Mouse (Mus musculus): ENCODE measurements around the gene Csf2ra.
A peak's percentile ranks its signal among the peaks of the same experiment; 100 is the strongest.
"Not testable (repeated sequence)": the region's sequence is repeated elsewhere in the genome, so short reads cannot be mapped to it uniquely, and the experiment has no call there.

Gene Csf2ra

DNA sequence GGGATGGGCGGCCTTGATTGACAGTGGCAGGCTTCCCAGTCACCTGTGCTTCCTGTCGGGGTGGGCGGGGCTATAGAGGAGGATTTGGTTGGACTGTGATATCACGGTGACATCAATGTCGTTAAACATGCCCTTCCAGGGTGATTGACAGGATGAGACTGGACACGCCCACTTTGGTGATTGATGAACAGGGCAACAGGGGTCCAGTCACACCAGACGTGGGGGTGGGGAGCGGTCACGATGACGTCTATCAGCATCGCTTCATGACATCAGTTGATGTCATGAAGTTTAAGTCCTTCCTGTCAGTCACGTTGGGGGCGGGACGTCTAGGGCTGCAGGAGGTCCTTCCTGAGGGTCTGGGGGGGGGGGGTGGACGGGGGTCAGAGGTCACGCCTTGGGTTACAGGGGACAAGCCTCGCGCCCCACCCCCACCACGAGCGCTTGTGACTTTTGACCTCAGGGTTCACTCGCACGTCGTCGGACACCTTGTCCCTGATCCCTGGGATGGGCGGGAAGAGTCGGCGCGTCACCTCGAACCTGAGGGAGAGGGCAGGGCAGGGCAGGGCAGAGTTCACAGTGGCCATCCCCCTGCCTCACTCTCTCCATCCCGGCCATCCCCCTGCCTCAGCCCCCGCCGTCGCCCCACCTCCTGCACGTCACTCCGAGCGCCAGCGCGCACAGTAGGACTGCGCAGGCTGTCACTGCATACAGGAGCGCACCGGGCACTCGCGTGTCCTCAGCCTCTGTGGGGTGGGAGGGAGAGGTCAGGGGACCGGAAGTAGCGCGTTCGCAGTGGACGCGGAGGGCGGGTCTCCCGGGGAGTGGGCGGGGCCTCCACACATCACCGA is 3.3 kb downstream of the Csf2ra start:
- DNase-seq: peak; percentile 42

DNA sequence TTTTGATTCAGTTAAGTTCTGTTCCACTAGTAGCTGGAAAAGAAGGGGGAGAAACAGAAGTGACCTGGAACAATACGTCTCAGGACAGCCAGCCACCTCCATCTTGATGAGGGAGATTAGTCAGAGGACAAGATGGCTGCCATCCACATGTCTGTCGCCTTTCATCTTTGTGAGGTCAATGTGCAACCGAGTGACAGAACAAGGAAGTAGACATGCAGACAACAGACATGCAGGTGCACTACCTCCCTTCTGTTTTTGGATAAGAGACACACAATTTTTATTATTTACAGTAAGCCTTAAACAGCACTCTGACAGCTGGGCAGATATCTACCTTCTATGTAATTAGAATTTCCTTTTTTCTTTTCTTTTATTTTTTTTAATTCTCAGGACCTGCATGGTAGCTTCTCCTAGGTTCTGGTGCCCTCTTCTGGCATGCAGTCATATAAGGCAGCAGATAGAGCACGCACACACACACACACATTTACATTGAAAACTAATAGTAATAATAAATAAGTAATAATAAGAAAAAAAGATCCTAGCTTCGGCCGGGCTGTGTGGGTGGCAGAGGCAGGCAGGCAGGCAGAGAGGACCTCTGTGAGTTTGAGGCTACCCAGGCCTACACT is 4.4 kb downstream of the Csf2ra start:
- peak; percentile 4 for DNase-seq

DNA sequence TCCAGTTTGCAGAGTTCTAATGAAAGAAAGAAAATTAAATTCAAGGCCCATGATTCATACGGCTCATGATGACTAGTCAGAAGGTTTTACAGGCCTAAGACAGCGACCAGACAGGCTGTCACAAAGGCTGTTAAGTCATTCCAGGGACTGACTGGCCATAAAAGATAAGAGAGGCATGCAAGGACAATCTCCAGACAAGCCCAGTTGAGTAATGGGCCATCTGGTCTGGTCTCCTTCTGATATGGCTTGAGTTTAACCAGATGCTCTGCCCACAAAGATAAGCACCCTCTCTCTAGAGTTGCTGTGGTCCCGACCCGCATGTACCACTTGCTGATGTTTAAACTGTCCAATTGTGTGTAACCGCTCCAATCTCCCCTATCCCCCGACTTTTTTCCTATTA is 20.7 kb downstream of the Csf2ra start:
- not testable (repeated sequence) for DNase-seq

DNA sequence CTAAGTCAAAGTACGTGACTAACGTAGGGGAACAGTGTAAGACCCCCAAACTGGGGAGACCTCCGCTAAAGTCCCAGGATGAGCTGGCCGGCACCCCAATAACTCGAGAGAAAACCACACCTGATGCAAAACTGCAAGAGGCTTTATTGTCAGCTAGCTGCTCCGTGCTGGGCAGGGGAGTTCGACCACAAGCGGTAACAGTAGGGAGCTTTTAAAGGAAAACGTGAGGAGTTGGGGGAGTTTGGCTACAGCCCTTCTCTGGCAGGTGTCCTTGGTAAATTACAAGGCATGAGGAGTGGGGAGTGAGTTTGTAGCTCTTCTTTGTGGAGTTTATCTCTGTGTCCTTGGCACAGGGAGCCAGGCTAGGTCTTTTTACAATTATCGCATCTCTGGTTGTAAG is 28.4 kb downstream of the Csf2ra start:
- DNase-seq: peak; percentile 6

DNA sequence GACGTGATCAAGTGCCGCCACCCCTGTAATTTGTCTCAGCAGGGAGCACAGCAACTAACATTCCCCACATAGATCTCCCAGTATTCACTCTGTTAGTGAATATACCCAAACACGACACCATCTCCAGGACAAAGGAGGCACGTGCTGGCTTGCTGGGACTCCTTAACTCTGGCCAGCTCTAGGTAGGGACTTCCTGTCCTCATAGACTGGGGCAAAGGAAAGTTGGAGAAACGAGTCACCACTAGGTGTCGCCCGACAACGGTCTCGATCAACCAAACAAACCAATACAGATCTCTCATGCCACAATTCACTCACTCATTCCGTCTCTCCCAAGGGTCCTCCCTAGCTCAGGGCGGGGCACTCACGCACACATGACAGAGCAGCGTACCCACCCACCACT is 28.9 kb downstream of the Csf2ra start:
- peak; percentile 91 for DNase-seq

DNA sequence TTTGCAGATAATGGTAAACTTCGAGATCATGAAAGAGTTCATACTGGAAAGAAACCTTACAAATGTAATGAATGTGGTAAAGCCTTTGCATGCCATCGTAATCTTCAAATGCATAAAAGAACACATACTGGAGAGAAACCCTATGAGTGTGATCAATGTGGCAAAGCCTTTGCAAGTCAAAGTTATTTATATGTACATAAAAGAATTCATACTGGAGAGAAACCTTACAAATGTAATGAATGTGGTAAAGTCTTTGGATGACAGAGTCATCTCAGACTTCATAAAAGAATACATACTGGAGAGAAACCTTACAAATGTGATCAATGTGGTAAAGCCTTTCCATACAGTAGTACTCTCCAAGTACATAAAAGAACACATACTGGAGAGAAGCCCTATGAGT is 44.6 kb downstream of the Csf2ra start, which contains the start of gene Gm6020:
Gm6020 (plus strand) TSS at position 301 of the 400 bp plus-strand sequence.
- DNase-seq: not testable (repeated sequence)

DNA sequence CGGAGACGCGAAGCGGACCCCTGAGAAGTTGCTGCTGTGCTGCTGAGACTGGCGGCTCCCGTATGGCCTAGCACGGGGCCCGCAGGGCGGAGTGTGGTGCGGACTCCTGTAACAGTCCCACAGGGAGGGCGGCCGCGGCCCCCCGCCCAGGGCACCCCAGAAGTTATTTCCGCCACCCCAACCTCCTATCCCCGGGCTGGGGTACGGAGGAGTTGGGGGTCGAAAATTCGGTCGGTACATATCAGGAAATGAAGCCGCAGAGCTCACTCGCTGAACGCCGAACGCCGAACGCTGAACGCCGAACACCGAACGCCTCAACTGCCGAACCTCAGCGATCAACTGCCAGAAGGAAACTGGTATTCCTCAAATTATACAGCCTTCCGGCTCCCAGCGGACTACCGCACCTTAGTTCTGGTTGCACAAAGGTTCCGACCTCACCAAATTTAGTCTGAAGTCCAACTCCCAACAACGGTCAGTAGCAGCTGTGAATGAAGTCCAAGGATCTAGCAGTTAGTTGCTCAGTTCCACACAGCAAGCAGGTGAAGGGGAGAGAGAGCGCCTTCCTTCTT is 52.4 kb downstream of the Csf2ra start, which contains the start of gene Gm7102:
Gm7102 (minus strand) TSS at position 554 of the 569 bp plus-strand sequence.
- DNase-seq: no peak
